10 mouse cellular contexts compared by ENCODE assay signal in the genomic region with DNA sequence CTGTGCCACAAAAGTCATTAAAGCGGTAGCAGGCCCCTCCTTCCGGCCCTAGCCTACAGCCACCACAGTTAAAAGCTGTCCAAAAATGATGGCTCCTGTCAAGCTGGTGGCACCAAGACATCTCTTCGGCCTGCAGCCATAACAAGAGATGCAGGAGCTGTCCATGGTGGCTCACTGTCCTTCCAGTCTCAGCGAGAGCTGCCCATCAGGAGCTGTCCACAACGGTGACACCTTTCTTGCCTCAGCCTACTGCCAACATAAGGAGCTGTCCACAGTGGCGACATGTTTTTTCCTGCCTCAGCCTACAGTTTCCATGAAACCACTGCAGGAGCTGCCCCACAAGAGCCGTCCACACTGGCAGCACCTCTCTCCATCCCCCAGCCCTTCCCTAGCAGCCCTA.
DNase-seq lines count a peak whose midpoint lies in the region; ATAC-seq and TF ChIP-seq lines count a peak whose summit lies in the region.
"Had no signal": no experiment of that assay in that cellular context is flagged by ENCODE, and none has a peak within 500 bp of the region (broad histone marks: within the 10 kb centered on the region; RNA-seq: fewer than 3 reads in every experiment).

No protein-coding gene starts in this region.

- H3K36me3 ChIP-seq in ES-E14 (ENCODE audit: control insufficient read depth, insufficient read depth, low read length, poor library complexity, severe bottlenecking), result no peaks in the 10 kb centered on the region
- no peaks in the 10 kb centered on the region for H3K36me3 ChIP-seq in forebrain, embryonic 12.5 days (replicated peaks)
- H3K36me3 ChIP-seq: limb, embryonic 12.5 days had no signal

- peak; percentile 69 for ATAC-seq in megakaryocyte progenitor cell, adult 5-6 weeks (replicated peaks; ENCODE audit: poor library complexity)
- no peak for ATAC-seq in forebrain, embryonic 12.5 days (ENCODE audit: low FRiP score)
- ATAC-seq: Patski had no signal

- 91% methylated on average over 7 of the region's 7 CpGs for WGBS in forebrain, embryonic 12.5 days
- 89% methylated on average over 7 of the region's 7 CpGs for WGBS in cerebellum, adult 2 months

- H3K9ac ChIP-seq in ES-E14 (ENCODE audit: insufficient read depth, low read depth, low read length, poor library complexity, severe bottlenecking), result no peak overlapping the region
- H3K9ac ChIP-seq in forebrain, embryonic 12.5 days, result no peak overlapping the region
- H3K9ac ChIP-seq: limb, embryonic 12.5 days had no signal

- no peak for TF ChIP-seq POLR2A in cerebellum, adult 2 months (IDR thresholded peaks at IDR 0.05; ENCODE audit: borderline replicate concordance, insufficient read depth, low read length)

- peak; percentile 52 to 64 for DNase-seq in kidney, postnatal 4 days
- no peak for DNase-seq in kidney, adult 11 months
- DNase-seq in ES-E14 (ENCODE audit: low read depth, low spot score) (peak; percentile 35), adipocyte (ENCODE audit: low spot score) (peak; percentile 28)
- DNase-seq in cerebellum, adult 2 months, result no peak
- DNase-seq: cerebellum, postnatal 25 days had no signal

- in situ Hi-C loops in ES-E14 (cut with MboI; ENCODE audit: low sequenced_read_pairs in 2 of 2, unreplicated experiment in 2 of 2), result no loop called here

- no peak overlapping the region for H3K4me3 ChIP-seq in ES-E14 (ENCODE audit: insufficient read depth in 1 of 2, low read depth in 1 of 2, low read length in 2 of 2, poor library complexity in 1 of 2, severe bottlenecking in 1 of 2)
- no peak overlapping the region for H3K4me3 ChIP-seq in forebrain, embryonic 12.5 days (replicated peaks)
- no peak overlapping the region for H3K4me3 ChIP-seq in cerebellum, adult 2 months (replicated peaks; ENCODE audit: insufficient read depth, low read depth, low read length)
- H3K4me3 ChIP-seq: limb, embryonic 12.5 days had no signal

- H3K27me3 ChIP-seq in forebrain, embryonic 12.5 days, result no peaks in the 10 kb centered on the region
- H3K27me3 ChIP-seq in cerebellum, adult 2 months (ENCODE audit: control insufficient read depth, insufficient read depth, low read length), result no peaks in the 10 kb centered on the region
- H3K27me3 ChIP-seq: limb, embryonic 12.5 days; Patski had no signal

- H3K9me3 ChIP-seq in ES-E14 (ENCODE audit: control insufficient read depth, insufficient read depth, low read depth, low read length), result no peaks in the 10 kb centered on the region
- no peaks in the 10 kb centered on the region for H3K9me3 ChIP-seq in forebrain, embryonic 12.5 days

- no peak for TF ChIP-seq CTCF in cerebellum, adult 2 months (IDR thresholded peaks at IDR 0.05; ENCODE audit: borderline replicate concordance, insufficient read depth, low read depth, low read length)

- no peak overlapping the region for H3K27ac ChIP-seq in ES-E14 (ENCODE audit: insufficient read depth, low read depth, low read length, poor library complexity, severe bottlenecking)
- no peak overlapping the region for H3K27ac ChIP-seq in forebrain, embryonic 12.5 days
- H3K27ac ChIP-seq in cerebellum, adult 2 months (ENCODE audit: insufficient read depth, low read length), result no peak overlapping the region
- H3K27ac ChIP-seq: limb, embryonic 12.5 days had no signal

- no peaks in the 10 kb centered on the region for H3K4me1 ChIP-seq in ES-E14 (ENCODE audit: control insufficient read depth in 2 of 2, insufficient read depth in 2 of 2, low read length in 2 of 2, poor library complexity in 1 of 2)
- no peaks in the 10 kb centered on the region for H3K4me1 ChIP-seq in forebrain, embryonic 12.5 days
- H3K4me1 ChIP-seq in cerebellum, adult 2 months (ENCODE audit: control insufficient read depth, insufficient read depth, low read length), result no peaks in the 10 kb centered on the region

- H3K4me2 ChIP-seq in forebrain, embryonic 12.5 days, result no peak overlapping the region
- H3K4me2 ChIP-seq: limb, embryonic 12.5 days had no signal

TF ChIP-seq in ES-E14, 5 proteins besides CTCF, POLR2A, EP300 and RAD21:
- no peak for TF ChIP-seq CHD2 (IDR thresholded peaks at IDR 0.05; ENCODE audit: low read depth, low read length)
- TF ChIP-seq HCFC1 (IDR thresholded peaks at IDR 0.05; ENCODE audit: borderline replicate concordance, insufficient read depth, low read length), result no peak
- TF ChIP-seq ZC3H11A (IDR thresholded peaks at IDR 0.05; ENCODE audit: borderline replicate concordance, low read depth, low read length), result no peak
- no peak for TF ChIP-seq ZNF384 (IDR thresholded peaks at IDR 0.05; ENCODE audit: low read depth, low read length)
- no peak for TF ChIP-seq MAFK (IDR thresholded peaks at IDR 0.05; ENCODE audit: insufficient read depth, low read depth, low read length)

Comparison
In these comparisons a context has a peak if more than half of its experiments do, and no peak if none do; other contexts are left out.
1. DNase-seq: peak in kidney, postnatal 4 days (2 of 2), ES-E14 (single experiment) and adipocyte (single experiment); none in kidney, adult 11 months (single experiment) and cerebellum, adult 2 months (0 of 2).